Mouse (Mus musculus) retina, adult 2 months (tissue): ENCODE data around the gene Armh3.

ENCODE experiments used
- DNase-seq: peaks from one replicate; pipeline ENCODE4 v3.0.0-alpha.2; 2012; ENCODE audit warnings: low read depth, low spot score

Gene Armh3

DNA sequence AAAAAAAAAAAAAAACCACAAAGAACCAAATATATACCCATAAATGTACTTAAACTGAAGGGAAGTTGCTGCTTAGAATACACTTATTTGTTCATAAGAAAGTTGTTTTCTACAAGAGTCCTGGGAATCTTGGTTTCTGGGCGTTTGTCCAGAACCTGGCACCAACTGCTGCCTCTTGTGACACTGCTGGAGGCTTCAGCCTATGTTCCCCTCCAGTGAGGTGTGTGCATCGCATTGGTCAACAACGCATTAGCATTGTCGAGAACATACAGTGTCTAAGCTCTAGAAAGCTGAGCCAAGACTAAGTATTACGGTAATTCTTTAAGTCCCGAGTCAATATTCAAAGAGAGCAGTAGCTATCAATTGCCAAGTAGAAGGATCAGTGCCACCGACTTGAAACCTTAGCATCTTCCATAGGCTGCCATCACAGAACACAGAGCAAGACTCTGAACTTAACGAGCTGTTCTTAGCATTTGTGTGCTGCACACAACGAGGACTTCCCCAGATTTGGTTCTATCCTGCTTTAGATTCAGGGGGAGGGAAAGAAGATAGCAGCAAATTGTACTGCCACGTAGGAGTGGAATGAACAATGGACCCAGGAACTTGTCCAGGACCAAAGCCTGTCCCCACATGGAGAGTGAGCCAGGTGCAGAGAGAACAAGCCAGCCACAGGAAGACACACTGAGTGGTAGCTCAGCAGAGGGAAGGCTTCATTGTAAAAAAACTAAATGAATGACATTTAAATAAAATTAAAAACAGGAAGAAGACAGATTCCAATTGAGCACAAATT is 86.9 kb downstream of the Armh3 start:
- no peak for DNase-seq

DNA sequence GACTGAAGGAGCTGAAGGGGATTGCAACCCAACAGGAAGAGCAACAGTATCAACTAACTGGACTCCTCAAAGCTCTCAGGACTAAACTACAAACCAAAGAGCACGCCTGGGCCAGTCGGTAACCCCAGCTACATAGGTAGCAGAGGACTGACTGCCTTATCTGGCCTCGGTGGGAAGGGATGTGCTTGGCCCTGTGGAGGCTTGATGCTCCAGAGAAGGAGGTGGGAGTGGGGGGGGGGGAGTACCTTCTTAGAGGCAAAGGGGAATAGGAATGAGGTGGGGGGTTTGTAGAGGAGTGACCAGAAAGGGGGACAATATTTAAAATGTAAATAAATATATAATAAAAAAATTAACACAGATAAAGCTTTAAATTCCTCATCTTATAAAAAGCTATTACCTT is 90.0 kb downstream of the Armh3 start:
- no peak for DNase-seq

DNA sequence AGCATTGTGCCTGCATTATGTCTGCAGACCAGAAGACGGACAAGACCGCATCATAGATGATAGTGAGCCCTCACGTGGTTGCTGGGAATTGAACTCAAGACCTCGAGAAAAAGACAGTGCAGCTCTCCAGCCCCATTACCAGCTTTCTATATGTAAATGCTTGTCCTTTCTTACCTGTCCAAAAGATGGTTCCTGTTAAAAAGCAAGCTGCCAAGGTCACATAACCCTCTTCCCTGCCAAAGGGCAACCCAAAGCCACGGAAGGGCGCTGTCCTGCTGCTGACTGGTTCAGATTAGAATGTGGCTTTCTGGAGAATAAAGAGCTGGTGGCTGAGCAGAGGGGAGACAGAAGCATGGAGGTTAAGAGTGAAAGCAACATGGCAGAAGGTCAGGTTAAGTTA is 90.9 kb downstream of the Armh3 start:
- no peak for DNase-seq

DNA sequence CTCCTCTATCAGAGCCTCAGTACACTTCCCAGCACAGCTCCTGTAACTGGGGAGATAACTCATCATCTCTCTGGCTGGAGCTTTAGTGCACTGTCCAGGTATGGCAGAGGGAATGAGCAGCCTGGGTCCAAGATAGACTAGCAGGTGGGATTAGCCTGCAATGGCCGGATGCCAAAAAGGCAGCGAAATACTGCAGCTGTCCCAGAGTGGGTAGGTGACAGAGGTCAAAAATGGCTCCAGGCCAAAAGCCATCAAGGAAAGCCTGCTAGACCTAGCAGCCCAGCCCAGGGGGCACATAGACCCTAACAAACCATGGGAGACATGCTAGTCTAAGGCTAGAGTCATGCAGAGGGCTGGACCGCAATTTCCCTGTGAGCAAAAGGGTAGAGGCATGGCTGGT is 94.4 kb downstream of the Armh3 start:
- DNase-seq = no peak

DNA sequence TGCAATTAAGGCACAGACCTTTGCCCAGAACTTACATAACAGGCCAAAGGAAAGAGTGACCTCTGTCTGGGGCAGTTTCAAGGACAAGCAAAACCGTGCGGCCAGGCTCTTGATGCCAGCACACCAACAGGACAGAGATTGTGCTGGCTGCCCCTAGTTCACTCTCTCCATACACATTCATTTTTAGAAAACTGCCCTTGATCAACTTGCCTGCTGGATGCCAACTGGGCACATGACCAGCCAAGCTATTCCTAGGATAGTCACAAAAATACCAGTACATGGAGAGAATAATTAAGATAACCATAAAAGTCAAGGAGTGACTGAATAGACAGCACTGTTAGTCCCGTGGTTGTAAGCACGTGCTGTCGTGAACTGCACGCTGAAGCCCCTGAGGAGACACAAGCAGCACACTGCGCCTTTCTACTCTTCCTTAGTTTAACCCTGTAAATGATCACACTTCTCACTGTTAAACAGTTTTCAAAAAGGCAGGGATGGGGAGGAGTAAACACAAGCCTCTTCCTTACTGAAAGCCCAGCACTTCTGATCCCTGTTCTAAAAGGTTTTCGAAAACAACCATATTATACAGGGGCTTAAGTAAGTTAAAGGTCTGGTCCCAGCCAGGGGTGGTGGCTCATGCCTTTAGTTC is 95.8 kb downstream of the Armh3 start:
- no peak for DNase-seq

DNA sequence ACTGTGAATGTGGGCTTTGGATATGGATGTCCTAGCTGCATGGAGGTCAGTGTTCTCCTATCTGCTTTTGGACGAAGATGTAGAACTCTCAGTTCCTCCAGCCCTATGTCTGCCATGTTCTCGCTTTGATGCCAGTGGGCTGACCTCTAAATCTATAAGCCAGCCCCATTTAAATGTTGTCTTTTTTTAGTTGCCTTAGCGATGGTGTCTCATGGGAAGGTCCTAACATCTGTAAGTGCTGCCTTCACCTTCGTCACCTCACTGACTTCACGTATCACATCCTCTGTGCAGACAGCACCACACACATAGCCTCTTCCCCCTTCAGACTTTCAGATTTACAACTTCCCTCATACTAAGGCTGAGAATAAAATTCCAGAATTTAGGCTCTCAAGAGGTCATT is 97.5 kb downstream of the Armh3 start:
- DNase-seq = no peak

DNA sequence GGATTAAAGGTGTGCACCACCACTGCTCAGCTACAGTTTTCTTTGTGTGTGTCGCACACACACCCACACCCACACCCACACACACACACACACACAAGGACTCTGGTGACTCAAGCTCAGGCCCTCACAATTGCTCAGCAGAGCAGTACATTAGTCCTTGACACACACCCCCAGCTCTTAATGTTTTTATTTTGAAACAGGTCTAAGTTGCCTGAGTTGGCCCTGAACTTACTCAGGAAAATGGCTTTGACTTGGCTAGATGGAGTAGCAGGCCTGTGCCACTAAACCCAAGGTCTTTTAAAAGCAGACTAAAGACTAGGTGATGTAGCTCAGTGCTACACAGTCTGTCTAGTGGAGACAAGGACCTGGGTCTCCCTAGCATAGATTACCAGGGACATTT is 102.6 kb downstream of the Armh3 start:
- no peak for DNase-seq

DNA sequence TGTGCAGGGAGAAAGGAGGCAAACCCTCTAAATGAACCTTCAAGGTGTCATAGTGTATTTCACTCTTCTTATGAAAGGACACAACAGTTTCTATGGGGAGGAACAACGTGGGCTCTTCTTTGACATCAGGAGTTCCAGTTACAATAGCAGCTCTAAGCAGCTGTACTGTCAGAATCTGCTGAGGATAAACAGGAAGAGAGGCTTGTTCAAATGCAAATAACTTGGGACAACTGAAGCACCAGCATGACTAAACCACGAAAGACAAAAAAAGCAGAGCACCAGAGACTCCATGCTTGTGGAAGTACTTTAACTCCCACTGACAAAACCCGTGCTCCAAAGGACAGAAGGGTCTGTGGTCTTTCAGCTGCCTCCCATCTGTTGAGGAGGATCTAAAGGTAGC is 116.2 kb downstream of the Armh3 start:
- DNase-seq = no peak

DNA sequence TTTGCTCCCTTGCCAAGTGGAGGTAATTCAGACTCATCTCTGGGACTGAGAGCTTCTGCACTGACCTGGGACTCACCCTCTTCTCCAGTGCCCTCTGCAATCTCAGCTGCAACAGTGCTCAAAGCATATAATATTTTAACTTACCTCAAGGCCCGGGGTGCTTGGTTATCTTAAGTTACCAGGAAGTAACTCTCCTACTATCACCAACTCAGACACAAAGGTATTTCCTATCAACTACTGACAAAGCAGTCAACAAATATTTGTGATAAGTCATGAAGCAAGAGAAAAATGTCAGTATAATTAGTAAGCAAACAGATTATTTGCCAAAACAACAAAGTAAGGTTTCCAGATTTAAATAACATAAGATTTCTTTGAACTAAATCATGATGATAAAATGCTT is 125.0 kb downstream of the Armh3 start:
- no peak for DNase-seq

DNA sequence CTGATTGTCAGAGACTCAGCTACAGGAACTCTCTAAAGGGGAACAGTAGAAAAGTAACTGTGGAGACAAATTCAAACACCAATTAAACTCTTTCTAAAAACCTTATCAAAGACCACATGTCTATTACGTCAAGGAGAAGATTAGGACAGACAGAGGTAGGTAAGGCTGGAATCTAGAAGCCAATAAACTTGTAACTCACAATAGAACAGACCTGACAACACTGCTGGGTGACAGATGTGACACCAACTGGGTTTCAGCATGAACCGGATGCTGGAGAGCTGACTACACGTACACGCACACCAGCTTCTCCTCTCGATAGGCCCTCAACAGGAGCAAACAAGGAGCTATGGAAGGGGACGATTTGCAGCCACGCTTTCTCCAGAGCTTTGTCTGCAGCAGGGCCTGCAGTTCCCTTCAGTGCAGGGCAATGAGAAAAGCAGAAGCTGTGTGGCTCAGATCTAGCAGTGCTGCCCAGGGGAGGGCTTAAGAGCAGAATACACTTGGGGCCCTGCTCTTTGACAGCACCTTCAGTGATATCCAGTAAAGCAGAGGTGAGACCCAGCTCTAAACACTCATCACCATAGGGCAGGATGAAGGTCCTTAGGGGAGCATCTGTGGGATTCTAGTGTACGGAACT is 142.9 kb downstream of the Armh3 start:
- no peak for DNase-seq

DNA sequence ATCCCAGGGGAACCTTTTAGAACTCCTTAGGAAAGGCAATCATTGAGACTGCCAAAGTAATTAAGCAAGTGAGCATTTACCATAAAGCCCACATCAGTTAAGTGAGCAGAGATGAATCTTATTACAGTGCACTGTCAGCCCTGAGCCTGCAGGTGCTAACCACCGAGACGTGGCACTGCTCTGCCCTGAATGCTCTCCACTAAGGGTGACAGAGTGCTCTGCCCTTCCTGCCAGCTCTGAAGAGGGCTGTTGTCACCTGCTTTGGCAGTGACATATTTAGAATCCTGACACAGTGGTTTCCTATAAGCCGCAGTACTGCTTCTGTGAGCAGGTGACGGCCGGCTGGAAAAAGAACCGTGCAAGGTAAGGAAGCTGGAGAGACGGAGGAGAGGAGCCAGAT is 143.8 kb downstream of the Armh3 start:
- DNase-seq = no peak

DNA sequence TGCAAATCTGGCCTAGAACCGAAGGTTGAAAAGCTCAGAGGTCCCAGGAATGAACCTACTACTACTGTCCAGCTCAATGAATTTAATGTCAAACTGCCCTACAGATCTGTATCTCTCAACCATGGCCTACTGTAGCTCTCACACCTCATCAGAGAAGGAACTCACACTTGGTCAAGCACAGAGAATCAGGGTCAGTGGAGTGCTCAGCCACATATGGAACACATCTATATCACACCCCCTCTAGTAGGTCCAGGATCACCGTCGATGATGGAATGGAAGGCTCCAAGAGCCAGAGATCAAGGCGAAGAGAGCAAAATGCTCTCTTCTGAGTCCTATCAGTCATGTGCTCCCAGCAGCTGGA is 150.6 kb downstream of the Armh3 start:
- no peak for DNase-seq

DNA sequence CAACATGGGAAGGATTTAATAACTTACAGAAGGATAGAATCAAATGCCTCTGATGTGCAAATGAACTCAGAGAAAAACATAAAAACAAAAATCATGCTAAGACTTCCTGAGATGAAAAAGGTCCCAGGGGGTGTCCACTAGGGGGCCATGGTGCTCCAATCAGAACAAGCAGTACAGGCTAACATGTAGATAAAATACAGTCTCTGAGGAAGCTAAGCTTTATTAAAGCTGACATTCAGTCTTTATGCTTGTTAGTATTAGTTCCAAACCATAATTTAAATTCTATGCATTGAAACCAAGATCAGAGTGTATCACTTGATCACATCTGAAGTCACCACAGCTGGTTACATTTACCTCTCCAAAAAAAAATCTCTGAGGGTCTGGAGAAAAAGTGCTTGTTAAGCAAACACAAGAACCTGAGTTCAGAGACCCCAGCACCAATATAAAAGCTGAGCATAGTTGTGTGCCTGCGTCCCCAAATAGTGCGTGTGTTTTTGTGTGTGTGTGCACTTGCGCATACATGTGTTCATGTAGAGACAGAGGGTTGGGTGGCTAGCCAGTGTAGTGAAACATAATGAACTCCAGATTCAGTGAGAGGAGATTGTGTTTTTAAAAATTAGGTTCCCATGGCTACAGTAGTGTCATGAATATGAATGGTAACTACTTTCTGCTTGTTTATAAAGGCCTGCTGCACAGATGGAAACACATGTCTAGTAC is 151.1 kb downstream of the Armh3 start:
- no peak for DNase-seq

DNA sequence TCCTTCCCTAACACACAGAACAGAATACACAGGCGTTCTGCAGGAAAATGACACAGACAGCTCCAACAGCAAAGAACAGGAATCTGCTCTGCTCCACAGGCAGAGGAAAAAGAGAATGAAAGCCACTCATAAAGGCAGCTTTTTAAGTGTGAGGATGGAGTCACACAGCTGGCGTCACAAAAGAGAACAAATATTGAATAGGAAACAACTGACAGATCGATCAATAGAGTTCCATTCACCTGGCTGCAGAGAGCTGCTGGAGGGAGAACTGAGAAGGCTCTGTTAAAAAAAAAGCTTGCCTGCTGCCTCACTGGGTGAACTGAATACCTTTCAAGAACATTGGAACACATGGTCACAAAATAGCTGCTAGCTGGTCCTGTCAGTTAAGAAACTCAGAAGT is 154.1 kb downstream of the Armh3 start:
- no peak for DNase-seq

DNA sequence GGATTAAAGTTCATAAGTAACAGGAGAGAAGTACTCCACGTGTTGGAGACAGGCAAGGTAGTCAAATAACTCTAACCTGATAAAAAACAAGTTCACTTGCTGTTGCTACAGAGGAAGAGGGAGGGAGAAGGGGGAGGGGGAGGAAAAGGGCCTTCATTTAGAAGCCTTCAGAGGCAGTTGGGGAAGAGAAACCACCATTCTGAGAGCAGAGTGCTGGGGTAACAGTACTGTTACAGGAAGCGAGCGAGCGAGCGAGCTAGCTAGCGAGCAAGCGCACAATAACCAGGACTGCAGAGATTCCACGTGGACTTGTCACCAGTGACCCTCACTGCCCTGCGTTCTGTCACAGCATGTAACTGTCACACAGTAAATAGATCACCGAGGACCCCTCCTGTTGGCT is 154.9 kb downstream of the Armh3 start:
- no peak for DNase-seq

DNA sequence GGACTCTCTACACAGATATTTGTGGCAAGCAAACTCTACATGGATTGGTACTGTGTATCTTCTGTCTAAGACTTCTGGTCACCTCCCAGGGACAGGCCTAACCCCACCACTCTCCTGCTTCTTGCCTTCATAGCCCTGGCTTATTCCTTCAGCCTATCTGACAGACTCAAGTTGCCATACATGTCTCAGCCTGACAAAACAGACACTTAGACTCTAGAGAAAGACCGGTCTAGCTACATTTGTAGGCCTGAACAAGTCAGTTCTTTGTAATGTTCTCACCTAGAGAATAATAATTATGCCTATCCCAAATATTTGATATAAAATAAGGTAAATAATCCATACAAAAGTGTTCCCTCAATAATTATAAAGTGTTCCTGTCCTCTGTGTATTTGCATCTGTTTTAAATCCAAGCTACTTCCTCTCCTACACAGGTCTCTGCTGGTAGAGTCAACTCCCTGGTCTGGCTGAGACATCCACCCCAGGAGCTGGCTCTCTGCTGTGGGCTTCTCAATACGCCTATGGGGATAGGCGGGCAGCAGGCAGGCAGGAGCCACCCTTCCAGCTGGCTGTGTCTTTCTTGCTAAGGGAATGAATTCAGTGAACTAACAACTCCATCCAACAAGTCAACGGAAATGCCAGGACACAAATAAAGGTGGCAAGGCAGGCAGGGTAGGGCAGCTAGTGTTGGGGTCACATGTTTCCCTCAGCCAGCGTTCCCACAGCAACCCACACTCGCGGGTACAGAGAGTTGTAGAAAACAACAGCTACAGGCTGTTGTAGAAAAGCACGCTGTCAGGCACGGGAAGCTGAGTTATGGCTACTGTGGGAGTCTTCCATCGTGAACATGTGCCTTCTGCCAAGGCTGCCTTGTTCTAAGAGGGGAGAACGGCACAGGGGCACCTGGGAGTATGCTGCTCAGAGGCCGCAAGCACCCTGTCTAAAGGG is 161.0 kb downstream of the Armh3 start:
- no peak for DNase-seq

DNA sequence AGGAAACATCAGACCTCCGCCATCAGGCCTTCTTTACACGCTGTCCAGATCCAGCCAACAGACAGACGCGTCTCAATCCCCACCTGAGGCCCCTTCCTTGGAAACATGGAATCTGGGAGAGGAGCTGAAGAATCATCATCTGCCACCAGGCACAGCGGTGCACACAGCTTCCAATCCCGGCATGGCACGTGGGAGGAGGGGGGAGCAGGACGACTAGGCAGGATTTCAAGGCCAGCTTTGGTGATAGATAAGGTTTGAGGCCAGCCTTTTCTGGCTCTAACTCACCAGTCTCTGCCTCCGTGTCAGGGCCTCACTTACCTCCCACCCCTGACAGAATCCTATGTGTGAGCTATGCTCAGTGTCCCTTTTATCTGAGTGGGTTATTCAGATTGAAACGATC is 162.8 kb downstream of the Armh3 start:
- DNase-seq = no peak

DNA sequence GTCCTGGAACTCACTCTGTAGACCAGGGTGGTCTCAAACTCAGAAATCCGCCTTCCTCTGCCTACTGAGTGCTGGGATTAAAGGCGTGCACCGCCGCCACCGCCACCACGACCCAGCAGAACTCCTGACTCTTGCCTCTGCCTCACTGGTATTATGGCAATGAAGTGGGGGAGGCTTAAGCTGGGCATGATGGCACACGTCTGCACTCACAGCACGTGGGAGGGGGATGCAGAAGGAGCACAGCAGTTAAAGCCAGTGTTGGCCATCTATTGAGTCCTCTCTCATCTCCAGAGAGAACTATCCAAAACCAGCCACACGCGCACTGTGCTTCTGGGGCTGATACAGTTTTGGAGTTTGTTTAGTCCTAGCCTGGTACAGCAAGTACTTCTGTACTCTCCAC is 164.6 kb downstream of the Armh3 start:
- DNase-seq = no peak

DNA sequence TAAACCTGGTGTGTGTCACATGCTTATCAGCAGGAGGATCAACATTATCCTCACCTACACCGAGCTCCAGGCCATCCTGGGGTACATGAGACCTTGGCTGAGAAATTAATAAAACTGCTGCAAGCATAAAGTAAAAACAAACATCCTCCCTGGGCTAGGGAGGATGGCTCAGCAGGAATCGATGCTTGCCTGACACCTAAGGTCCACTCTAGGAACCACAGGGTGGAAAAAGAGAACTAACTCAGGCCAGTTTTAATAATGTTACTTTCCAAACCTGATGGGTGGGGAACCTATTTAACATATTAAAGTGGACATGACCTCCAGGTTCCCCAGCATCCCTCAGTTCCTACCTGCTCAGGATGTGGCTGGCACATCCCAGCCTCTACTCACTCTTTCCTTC is 167.6 kb downstream of the Armh3 start:
- DNase-seq = no peak

DNA sequence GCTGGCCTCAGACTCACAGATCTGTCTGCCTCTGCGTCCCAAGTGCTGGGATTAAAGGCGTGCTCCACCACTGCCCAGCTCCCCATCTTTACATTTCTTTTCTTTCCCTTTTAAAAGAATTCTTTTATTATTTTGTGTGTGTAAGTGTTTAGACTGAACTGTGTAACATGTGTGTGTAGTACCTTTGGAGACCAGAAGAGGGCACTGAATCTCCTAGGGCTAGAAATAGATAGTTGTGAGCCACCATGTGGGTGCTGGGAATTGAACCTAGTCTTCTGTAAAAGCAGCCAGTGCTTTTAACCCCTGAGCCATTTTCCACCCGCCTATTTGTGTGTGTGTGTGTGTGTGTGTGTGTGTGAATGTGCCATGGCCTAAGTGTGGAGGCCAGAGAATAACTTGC is 170.6 kb downstream of the Armh3 start:
- DNase-seq = no peak

DNA sequence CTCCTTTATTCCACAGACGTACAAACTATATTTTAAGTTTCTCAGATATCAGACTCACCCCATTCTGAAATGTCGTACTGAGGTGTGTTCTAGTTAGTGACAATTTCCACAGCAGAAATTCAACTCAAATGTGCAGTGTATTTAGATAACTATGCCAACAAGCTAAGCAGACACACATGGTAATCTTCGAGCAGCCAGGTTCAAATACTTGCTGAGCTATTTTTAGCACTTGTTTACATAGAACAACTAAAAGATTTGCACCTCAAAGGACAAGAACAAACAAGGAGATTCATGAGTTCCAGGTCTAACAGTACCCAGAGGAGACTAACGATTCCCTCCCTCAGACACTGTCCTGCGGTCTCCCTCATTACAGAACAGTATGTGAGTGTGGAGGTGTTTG is 171.2 kb downstream of the Armh3 start:
- DNase-seq = no peak
